Mouse (Mus musculus): ENCODE data around the gene Creb5. TPM values are rescaled to one million over a fixed set of nuclear protein-coding genes. Genes with fewer than 3 reads are reported as not detected.

Gene Creb5
- polyA plus RNA-seq, 1 experiment from 2014 or later = 11.7 TPM

GRCm38 (mm10) chr6:53477501-53477900 lies 190.4 kb downstream of the Creb5 start:
- ATAC-seq (replicated peaks; ENCODE audit: insufficient number of reproducible peaks, low FRiP score, low TSS enrichment, low read depth) (no peak), DNase-seq (ENCODE audit: low spot score) (no peak)
- H3K27me3 ChIP-seq (ENCODE audit: control insufficient read depth, insufficient read depth, low read length) = no peaks in the 10 kb centered on the region
- H3K4me3 ChIP-seq (ENCODE audit: low read depth, low read length) = no peak overlapping the region
- no peak overlapping the region for H3K27ac ChIP-seq (replicated peaks; ENCODE audit: low read depth, low read length)
- H3K4me1 ChIP-seq (ENCODE audit: control insufficient read depth, insufficient read depth, low read length) = no peaks in the 10 kb centered on the region
- no peak overlapping the region for H3K9ac ChIP-seq (replicated peaks; ENCODE audit: low read length)
- no peaks in the 10 kb centered on the region for H3K9me3 ChIP-seq (replicated peaks; ENCODE audit: control insufficient read depth, low read length)
- no peak overlapping the region for H3K4me2 ChIP-seq (ENCODE audit: low read depth, low read length)
- H3K36me3 ChIP-seq (replicated peaks; ENCODE audit: control insufficient read depth, insufficient read depth, low read depth, low read length) = no peaks in the 10 kb centered on the region
- 87% methylated on average over 5 of the region's 5 CpGs for WGBS

DNA sequence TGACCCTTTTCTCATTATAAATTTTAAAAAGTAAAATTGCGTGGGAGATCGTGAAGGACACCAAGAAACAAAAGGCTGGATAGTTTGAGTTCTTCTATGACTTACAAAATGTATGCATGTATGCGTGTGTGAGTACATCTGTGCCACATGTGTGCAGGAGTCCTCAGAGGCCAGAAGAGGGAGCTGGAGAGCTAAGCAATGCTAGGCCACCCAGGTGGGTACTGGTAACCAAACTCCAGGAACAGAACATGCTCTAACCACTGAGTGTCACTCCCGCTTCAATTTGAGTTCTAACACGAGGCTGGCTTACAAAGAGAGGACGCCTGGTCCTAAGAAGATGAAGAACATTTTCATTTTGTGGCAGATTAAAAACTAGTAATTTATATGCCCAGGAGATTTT lies 203.8 kb downstream of the Creb5 start:
- Histone ChIP-seq H3K27ac (replicated peaks; ENCODE audit: low read depth, low read length) (no peak overlapping the region), H3K9ac (replicated peaks; ENCODE audit: low read length) (no peak overlapping the region), H3K36me3 (replicated peaks; ENCODE audit: control insufficient read depth, insufficient read depth, low read depth, low read length) (no peaks in the 10 kb centered on the region), H3K27me3 (ENCODE audit: control insufficient read depth, insufficient read depth, low read length) (no peaks in the 10 kb centered on the region), H3K9me3 (replicated peaks; ENCODE audit: control insufficient read depth, low read length) (no peaks in the 10 kb centered on the region), H3K4me1 (ENCODE audit: control insufficient read depth, insufficient read depth, low read length) (no peaks in the 10 kb centered on the region), H3K4me2 (ENCODE audit: low read depth, low read length) (no peak overlapping the region), H3K4me3 (ENCODE audit: low read depth, low read length) (no peak overlapping the region)
- ATAC-seq (replicated peaks; ENCODE audit: insufficient number of reproducible peaks, low FRiP score, low TSS enrichment, low read depth) (no peak), DNase-seq (ENCODE audit: low spot score) (no peak)
- 93% methylated on average over 6 of the region's 6 CpGs for WGBS

DNA sequence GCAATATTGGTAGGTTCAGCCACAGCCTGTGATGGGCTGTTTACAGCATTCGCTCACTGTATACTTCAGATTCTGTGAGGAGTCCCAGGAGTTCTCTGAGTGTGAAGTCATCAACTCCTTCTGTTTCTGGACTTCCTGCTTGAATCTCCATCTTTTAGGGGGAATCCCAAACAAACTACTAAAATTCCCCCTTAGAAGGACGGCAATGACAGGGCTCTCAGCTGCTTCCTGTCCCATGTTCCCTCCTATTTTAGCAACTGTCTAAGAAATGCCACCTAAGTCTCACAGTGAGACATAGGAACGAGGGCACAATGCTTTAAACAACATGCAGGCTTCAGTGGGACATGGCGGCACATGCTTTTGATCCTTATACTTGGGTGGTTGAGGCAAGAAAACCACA lies 204.3 kb downstream of the Creb5 start:
- no peak overlapping the region for H3K9ac ChIP-seq (replicated peaks; ENCODE audit: low read length)
- ATAC-seq (replicated peaks; ENCODE audit: insufficient number of reproducible peaks, low FRiP score, low TSS enrichment, low read depth) = no peak
- WGBS = 91% methylated on average over 4 of the region's 4 CpGs

DNA sequence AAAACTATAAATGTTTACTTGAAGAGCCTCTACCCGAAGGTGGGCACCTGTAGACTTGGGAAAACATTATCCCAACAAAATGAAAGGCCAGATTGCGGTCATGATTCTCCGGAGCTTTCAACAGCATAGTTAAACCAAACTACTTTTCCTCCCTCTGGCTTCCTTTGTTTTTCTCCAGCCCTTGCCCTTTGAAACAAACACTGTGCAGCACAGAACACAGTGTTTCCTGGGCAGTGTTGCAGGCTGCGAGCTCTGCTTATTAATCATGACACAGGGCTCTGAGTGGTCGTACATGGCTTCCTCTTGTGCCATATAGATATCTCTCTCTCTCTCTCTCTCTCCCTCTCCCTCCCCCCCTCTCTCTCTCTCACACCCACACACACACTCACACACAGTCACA lies 206.8 kb downstream of the Creb5 start:
- 70% methylated on average over 5 of the region's 5 CpGs for WGBS
- no peak overlapping the region for H3K4me3 ChIP-seq (ENCODE audit: low read depth, low read length)
- no peaks in the 10 kb centered on the region for H3K9me3 ChIP-seq (replicated peaks; ENCODE audit: control insufficient read depth, low read length)
- no peaks in the 10 kb centered on the region for H3K4me1 ChIP-seq (ENCODE audit: control insufficient read depth, insufficient read depth, low read length)
- H3K4me2 ChIP-seq (ENCODE audit: low read depth, low read length) = no peak overlapping the region
- H3K27me3 ChIP-seq (ENCODE audit: control insufficient read depth, insufficient read depth, low read length) = no peaks in the 10 kb centered on the region
- H3K36me3 ChIP-seq (replicated peaks; ENCODE audit: control insufficient read depth, insufficient read depth, low read depth, low read length) = no peaks in the 10 kb centered on the region
- no peak overlapping the region for H3K27ac ChIP-seq (replicated peaks; ENCODE audit: low read depth, low read length)
- no peak for ATAC-seq (replicated peaks; ENCODE audit: insufficient number of reproducible peaks, low FRiP score, low TSS enrichment, low read depth)
- H3K9ac ChIP-seq (replicated peaks; ENCODE audit: low read length) = no peak overlapping the region
- no peak for DNase-seq (ENCODE audit: low spot score)

More for the DNA sequence above, 204.3 kb downstream of the Creb5 start:
- Histone ChIP-seq H3K9me3 (replicated peaks; ENCODE audit: control insufficient read depth, low read length) (no peaks in the 10 kb centered on the region), H3K4me1 (ENCODE audit: control insufficient read depth, insufficient read depth, low read length) (no peaks in the 10 kb centered on the region), H3K27ac (replicated peaks; ENCODE audit: low read depth, low read length) (no peak overlapping the region), H3K27me3 (ENCODE audit: control insufficient read depth, insufficient read depth, low read length) (no peaks in the 10 kb centered on the region), H3K4me2 (ENCODE audit: low read depth, low read length) (no peak overlapping the region), H3K36me3 (replicated peaks; ENCODE audit: control insufficient read depth, insufficient read depth, low read depth, low read length) (no peaks in the 10 kb centered on the region), H3K4me3 (ENCODE audit: low read depth, low read length) (no peak overlapping the region)
- DNase-seq (ENCODE audit: low spot score) = no peak

GRCm38 (mm10) chr6:53495667-53496066 lies 208.6 kb downstream of the Creb5 start:
- H3K27me3 ChIP-seq (ENCODE audit: control insufficient read depth, insufficient read depth, low read length) = no peaks in the 10 kb centered on the region
- DNase-seq (ENCODE audit: low spot score) (no peak), ATAC-seq (replicated peaks; ENCODE audit: insufficient number of reproducible peaks, low FRiP score, low TSS enrichment, low read depth) (no peak)
- H3K9me3 ChIP-seq (replicated peaks; ENCODE audit: control insufficient read depth, low read length) = no peaks in the 10 kb centered on the region
- H3K9ac ChIP-seq (replicated peaks; ENCODE audit: low read length) = no peak overlapping the region
- no peaks in the 10 kb centered on the region for H3K36me3 ChIP-seq (replicated peaks; ENCODE audit: control insufficient read depth, insufficient read depth, low read depth, low read length)
- H3K4me1 ChIP-seq (ENCODE audit: control insufficient read depth, insufficient read depth, low read length) = no peaks in the 10 kb centered on the region
- H3K4me3 ChIP-seq (ENCODE audit: low read depth, low read length) = no peak overlapping the region
- WGBS = 80% methylated on average over 5 of the region's 5 CpGs
- H3K27ac ChIP-seq (replicated peaks; ENCODE audit: low read depth, low read length) = no peak overlapping the region
- H3K4me2 ChIP-seq (ENCODE audit: low read depth, low read length) = no peak overlapping the region

DNA sequence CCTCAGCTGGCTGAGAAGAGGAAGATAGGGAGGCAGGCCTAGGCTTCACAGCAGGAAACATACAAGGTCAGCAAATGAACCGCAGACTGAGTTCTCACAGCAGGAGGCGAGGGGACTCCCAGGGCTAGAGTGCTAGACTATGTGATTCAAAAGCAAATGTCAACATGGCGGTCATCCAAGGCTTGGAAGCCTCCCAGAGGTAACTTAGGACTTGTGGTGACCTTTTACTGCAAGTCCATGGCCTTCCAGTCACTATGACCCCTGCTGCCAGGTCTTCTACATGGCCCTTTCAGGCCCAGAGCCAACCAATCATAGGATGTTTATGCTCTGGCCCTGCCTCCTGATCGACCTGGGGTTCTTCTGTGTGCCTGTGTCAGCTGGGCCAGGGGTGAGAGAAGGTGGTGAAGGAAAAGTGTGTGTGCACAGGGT lies 209.3 kb downstream of the Creb5 start:
- ATAC-seq (replicated peaks; ENCODE audit: insufficient number of reproducible peaks, low FRiP score, low TSS enrichment, low read depth) = no peak
- 72% methylated on average over 4 of the region's 4 CpGs for WGBS
- H3K27me3 ChIP-seq (ENCODE audit: control insufficient read depth, insufficient read depth, low read length) = no peaks in the 10 kb centered on the region

GRCm38 (mm10) chr6:53497904-53498536 lies 210.9 kb downstream of the Creb5 start:
- Histone ChIP-seq H3K4me1 (ENCODE audit: control insufficient read depth, insufficient read depth, low read length) (no peaks in the 10 kb centered on the region), H3K27ac (replicated peaks; ENCODE audit: low read depth, low read length) (no peak overlapping the region), H3K36me3 (replicated peaks; ENCODE audit: control insufficient read depth, insufficient read depth, low read depth, low read length) (no peaks in the 10 kb centered on the region), H3K4me2 (ENCODE audit: low read depth, low read length) (no peak overlapping the region), H3K9me3 (replicated peaks; ENCODE audit: control insufficient read depth, low read length) (no peaks in the 10 kb centered on the region), H3K9ac (replicated peaks; ENCODE audit: low read length) (no peak overlapping the region), H3K27me3 (ENCODE audit: control insufficient read depth, insufficient read depth, low read length) (no peaks in the 10 kb centered on the region), H3K4me3 (ENCODE audit: low read depth, low read length) (no peak overlapping the region)
- WGBS = 91% methylated on average over 10 of the region's 10 CpGs
- ATAC-seq (replicated peaks; ENCODE audit: insufficient number of reproducible peaks, low FRiP score, low TSS enrichment, low read depth) (no peak), DNase-seq (ENCODE audit: low spot score) (no peak)

More for the DNA sequence above, 209.3 kb downstream of the Creb5 start:
- no peak overlapping the region for H3K9ac ChIP-seq (replicated peaks; ENCODE audit: low read length)
- H3K36me3 ChIP-seq (replicated peaks; ENCODE audit: control insufficient read depth, insufficient read depth, low read depth, low read length) = no peaks in the 10 kb centered on the region
- H3K4me3 ChIP-seq (ENCODE audit: low read depth, low read length) = no peak overlapping the region
- H3K9me3 ChIP-seq (replicated peaks; ENCODE audit: control insufficient read depth, low read length) = no peaks in the 10 kb centered on the region
- H3K4me2 ChIP-seq (ENCODE audit: low read depth, low read length) = no peak overlapping the region
- H3K4me1 ChIP-seq (ENCODE audit: control insufficient read depth, insufficient read depth, low read length) = no peaks in the 10 kb centered on the region
- no peak for DNase-seq (ENCODE audit: low spot score)
- H3K27ac ChIP-seq (replicated peaks; ENCODE audit: low read depth, low read length) = no peak overlapping the region

DNA sequence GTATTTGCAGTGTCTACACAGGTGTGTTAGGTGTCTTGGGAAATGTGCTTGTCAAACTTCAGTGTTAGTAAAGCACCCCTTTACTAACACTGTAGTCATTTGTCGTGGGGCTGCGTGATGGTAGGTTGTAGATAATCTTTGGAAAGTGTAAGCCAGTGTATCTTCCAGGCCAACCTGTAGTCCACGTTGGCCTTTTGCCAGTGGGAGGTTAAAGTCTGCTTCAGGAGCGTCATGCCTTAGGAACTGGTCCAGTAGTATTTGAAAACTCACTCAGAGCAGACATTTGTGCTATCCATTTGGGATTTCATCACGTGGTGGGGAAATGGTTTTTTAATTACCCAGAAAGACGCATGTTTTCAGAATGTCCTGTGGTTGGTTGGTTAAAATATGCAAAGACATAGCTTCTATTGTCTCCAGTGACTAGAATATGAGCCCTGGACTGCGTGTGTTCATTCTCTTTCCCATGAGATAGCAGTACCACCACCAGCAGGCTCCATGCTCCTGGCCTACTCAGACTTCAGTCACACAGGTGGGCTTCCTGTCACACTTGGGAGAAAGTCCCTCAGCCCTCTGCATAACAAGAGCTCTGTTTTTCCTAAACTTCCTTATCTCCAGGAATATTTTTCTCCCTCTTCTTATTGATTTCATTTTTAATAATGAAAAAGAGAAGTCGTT lies 212.7 kb downstream of the Creb5 start:
- Histone ChIP-seq H3K27ac (replicated peaks; ENCODE audit: low read depth, low read length) (no peak overlapping the region), H3K9ac (replicated peaks; ENCODE audit: low read length) (no peak overlapping the region)
- no peak for DNase-seq (ENCODE audit: low spot score)

More for the DNA sequence above, 212.7 kb downstream of the Creb5 start:
- Histone ChIP-seq H3K4me1 (ENCODE audit: control insufficient read depth, insufficient read depth, low read length) (no peaks in the 10 kb centered on the region), H3K4me2 (ENCODE audit: low read depth, low read length) (no peak overlapping the region), H3K4me3 (ENCODE audit: low read depth, low read length) (no peak overlapping the region), H3K27me3 (ENCODE audit: control insufficient read depth, insufficient read depth, low read length) (no peaks in the 10 kb centered on the region), H3K9me3 (replicated peaks; ENCODE audit: control insufficient read depth, low read length) (no peaks in the 10 kb centered on the region), H3K36me3 (replicated peaks; ENCODE audit: control insufficient read depth, insufficient read depth, low read depth, low read length) (no peaks in the 10 kb centered on the region)
- no peak for ATAC-seq (replicated peaks; ENCODE audit: insufficient number of reproducible peaks, low FRiP score, low TSS enrichment, low read depth)
- WGBS = 85% methylated on average over 8 of the region's 8 CpGs
